Mouse (Mus musculus): ENCODE results near the gene Hspb7. TPM values are rescaled to one million over a fixed set of nuclear protein-coding genes. Genes with fewer than 3 reads are reported as not detected.

The Hspb7 gene
- total RNA-seq (2021): 1 to 10 TPM; 2.9 to 9.6 TPM
- long read RNA-seq, experiment 1, partial matches to known transcripts: 1 of 3 reads
- long read RNA-seq, experiment 1, other reads (novel, unspliced or antisense): 0 of 3 reads
- long read RNA-seq, experiment 2, partial matches to known transcripts: 0 of 2 reads
- long read RNA-seq, experiment 2, other reads (novel, unspliced or antisense): 0 of 2 reads

- DNase-seq (ENCODE audit: low spot score in 2 of 2): no peak
Observed at GRCm38 (mm10) chr4:141420192-141420829, at the start of gene Hspb7. Hspb7 (plus strand) TSS chr4:141420779.

GRCm38 (mm10) chr4:141372426-141372825 is 48.2 kb upstream of the Hspb7 start:
- DNase-seq (ENCODE audit: low spot score in 2 of 2): no peak

- DNase-seq (ENCODE audit: low spot score in 2 of 2): no peak
Observed at GRCm38 (mm10) chr4:141379674-141380073, 40.9 kb upstream of the Hspb7 start.

- DNase-seq (ENCODE audit: low spot score in 2 of 2): no peak
Observed at GRCm38 (mm10) chr4:141382406-141382805, 38.2 kb upstream of the Hspb7 start.

GRCm38 (mm10) chr4:141385275-141385674 is 35.3 kb upstream of the Hspb7 start:
- DNase-seq (ENCODE audit: low spot score in 2 of 2): no peak

GRCm38 (mm10) chr4:141386150-141386549 is 34.4 kb upstream of the Hspb7 start:
- DNase-seq (ENCODE audit: low spot score in 2 of 2): no peak

GRCm38 (mm10) chr4:141387093-141387784 is 33.3 kb upstream of the Hspb7 start:
- DNase-seq (ENCODE audit: low spot score in 2 of 2): peak; percentile 48 to 51

GRCm38 (mm10) chr4:141387933-141388332 is 32.6 kb upstream of the Hspb7 start:
- no peak for DNase-seq (ENCODE audit: low spot score in 2 of 2)

- DNase-seq (ENCODE audit: low spot score in 2 of 2): no peak
Observed at GRCm38 (mm10) chr4:141389366-141390150, 31.0 kb upstream of the Hspb7 start.

- no peak for DNase-seq (ENCODE audit: low spot score in 2 of 2)
Observed at GRCm38 (mm10) chr4:141391293-141391692, 29.3 kb upstream of the Hspb7 start.

- DNase-seq (ENCODE audit: low spot score in 2 of 2): no peak
Observed at GRCm38 (mm10) chr4:141394751-141395150, 25.8 kb upstream of the Hspb7 start.

GRCm38 (mm10) chr4:141397861-141398260 is 22.7 kb upstream of the Hspb7 start:
- no peak for DNase-seq (ENCODE audit: low spot score in 2 of 2)

- no peak for DNase-seq (ENCODE audit: low spot score in 2 of 2)
Observed at GRCm38 (mm10) chr4:141398545-141398944, 22.0 kb upstream of the Hspb7 start, which contains the start of gene Clcnka. Clcnka (minus strand) TSS chr4:141398724.

- DNase-seq (ENCODE audit: low spot score in 2 of 2): no peak
Observed at GRCm38 (mm10) chr4:141400171-141400570, 20.4 kb upstream of the Hspb7 start.

- peak; percentile 79 for DNase-seq (ENCODE audit: low spot score in 2 of 2)
Observed at GRCm38 (mm10) chr4:141404518-141405313, 15.9 kb upstream of the Hspb7 start.

- DNase-seq (ENCODE audit: low spot score in 2 of 2): no peak
Observed at GRCm38 (mm10) chr4:141405314-141405622, 15.3 kb upstream of the Hspb7 start.

- peak in 1 of 2 experiments; percentile 31 for DNase-seq (ENCODE audit: low spot score in 2 of 2)
Observed at GRCm38 (mm10) chr4:141406516-141407299, 13.9 kb upstream of the Hspb7 start.

GRCm38 (mm10) chr4:141408577-141408976 is 12.0 kb upstream of the Hspb7 start:
- no peak for DNase-seq (ENCODE audit: low spot score in 2 of 2)

- no peak for DNase-seq (ENCODE audit: low spot score in 2 of 2)
Observed at GRCm38 (mm10) chr4:141411430-141411992, 9.1 kb upstream of the Hspb7 start.

GRCm38 (mm10) chr4:141415924-141416323 is 4.7 kb upstream of the Hspb7 start, which contains the start of gene Clcnkb:
Clcnkb (minus strand) TSS chr4:141416014.
- no peak for DNase-seq (ENCODE audit: low spot score in 2 of 2)

Measured in adrenal gland, postnatal 4 days (tissue).